Mouse (Mus musculus): ENCODE data around the gene Stbd1. TPM values are rescaled to one million over a fixed set of nuclear protein-coding genes. Genes with fewer than 3 reads are reported as not detected.
A peak's percentile ranks its signal among the peaks of the same experiment; 100 is the strongest.

The Stbd1 gene
- polyA plus RNA-seq, 1 experiment from 2014 or later, result 36.5 TPM

DNA sequence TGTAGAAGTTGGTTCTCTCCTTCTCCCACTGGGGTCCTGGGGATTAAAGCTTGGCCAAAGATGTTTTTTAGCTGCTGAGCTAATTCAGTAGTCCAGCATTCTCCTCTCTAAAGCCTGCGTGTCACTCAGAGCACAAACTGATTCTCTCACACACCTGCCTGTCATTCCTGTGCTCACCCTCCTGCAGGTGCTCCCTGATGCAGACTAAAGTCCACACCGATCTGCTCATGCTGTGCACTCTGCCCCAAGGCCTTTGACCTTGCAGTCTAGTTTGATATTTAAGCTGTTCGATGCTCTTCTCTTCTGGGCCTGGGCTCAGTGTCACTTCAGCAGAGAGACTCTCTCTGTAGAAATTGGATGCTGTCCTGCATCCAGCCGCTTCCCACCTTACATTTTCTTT is 31.6 kb upstream of the Stbd1 start:
- ATAC-seq (replicated peaks; ENCODE audit: low FRiP score, low TSS enrichment, low read depth) (no peak), DNase-seq (ENCODE audit: low spot score) (no peak)
- H3K4me1 ChIP-seq (replicated peaks; ENCODE audit: control insufficient read depth, insufficient read depth, low read length), result no peaks in the 10 kb centered on the region
- H3K4me2 ChIP-seq (ENCODE audit: low read length), result no peak overlapping the region
- H3K9me3 ChIP-seq (ENCODE audit: control insufficient read depth, low read length), result no peaks in the 10 kb centered on the region
- no peak overlapping the region for H3K9ac ChIP-seq (ENCODE audit: low read length)
- H3K27me3 ChIP-seq (replicated peaks; ENCODE audit: control insufficient read depth, insufficient read depth, low read length), result no peaks in the 10 kb centered on the region
- no peak overlapping the region for H3K4me3 ChIP-seq (ENCODE audit: low read depth, low read length)
- no peak overlapping the region for H3K27ac ChIP-seq (ENCODE audit: low read depth)
- no peaks in the 10 kb centered on the region for H3K36me3 ChIP-seq (ENCODE audit: control insufficient read depth, insufficient read depth, low read length)
- WGBS, result 81% methylated on average over 4 of the region's 4 CpGs

DNA sequence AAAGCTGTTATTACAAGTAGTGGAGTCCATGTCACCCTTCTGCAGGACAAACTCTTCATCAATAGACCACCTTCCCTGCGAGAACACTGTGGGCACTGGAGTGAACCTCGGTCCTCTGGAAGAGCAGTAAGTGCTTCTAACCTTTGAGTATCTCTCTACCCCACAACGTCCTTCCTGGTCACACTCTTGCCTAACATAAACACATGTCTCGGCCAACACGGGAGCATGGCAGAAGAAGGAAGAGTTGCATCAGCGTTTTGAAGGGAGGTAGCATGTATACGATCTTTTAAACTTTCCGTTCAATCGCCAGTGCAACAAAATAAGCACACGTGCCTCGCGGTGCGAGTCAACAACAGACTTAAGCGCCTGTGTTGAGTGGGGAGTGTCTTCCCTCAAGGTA is 23.3 kb upstream of the Stbd1 start:
- DNase-seq (ENCODE audit: low spot score) (no peak), ATAC-seq (replicated peaks; ENCODE audit: low FRiP score, low TSS enrichment, low read depth) (no peak)
- no peaks in the 10 kb centered on the region for H3K4me1 ChIP-seq (replicated peaks; ENCODE audit: control insufficient read depth, insufficient read depth, low read length)
- 74% methylated on average over 14 of the region's 14 CpGs for WGBS
- H3K27ac ChIP-seq (ENCODE audit: low read depth), result no peak overlapping the region
- H3K36me3 ChIP-seq (ENCODE audit: control insufficient read depth, insufficient read depth, low read length), result no peaks in the 10 kb centered on the region
- no peak overlapping the region for H3K9ac ChIP-seq (ENCODE audit: low read length)
- no peaks in the 10 kb centered on the region for H3K9me3 ChIP-seq (ENCODE audit: control insufficient read depth, low read length)
- H3K4me2 ChIP-seq (ENCODE audit: low read length), result no peak overlapping the region
- no peaks in the 10 kb centered on the region for H3K27me3 ChIP-seq (replicated peaks; ENCODE audit: control insufficient read depth, insufficient read depth, low read length)
- no peak overlapping the region for H3K4me3 ChIP-seq (ENCODE audit: low read depth, low read length)

DNA sequence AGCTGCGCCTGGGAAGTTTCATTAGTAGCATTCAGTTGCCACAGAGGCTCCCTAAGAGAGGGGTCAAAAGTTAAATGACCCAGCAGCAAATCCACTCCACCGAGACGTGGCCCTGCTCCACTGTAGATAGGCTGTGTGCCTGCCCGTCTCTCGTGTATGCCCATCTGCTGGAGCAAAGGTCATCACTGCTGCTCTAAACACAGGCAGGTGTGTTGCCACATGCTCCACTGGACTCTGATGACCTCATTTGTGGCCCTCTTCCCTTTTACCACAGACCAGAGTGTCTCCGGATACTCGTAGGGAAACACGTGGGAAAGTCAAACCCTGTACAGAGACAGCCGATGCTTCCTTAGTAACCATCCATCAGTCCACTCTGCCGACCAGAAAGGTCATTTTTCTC is 16.9 kb upstream of the Stbd1 start:
- 32% methylated on average over 10 of the region's 10 CpGs for WGBS
- ATAC-seq (replicated peaks; ENCODE audit: low FRiP score, low TSS enrichment, low read depth) (no peak), DNase-seq (ENCODE audit: low spot score) (no peak)
- Histone ChIP-seq H3K9ac (ENCODE audit: low read length) (no peak overlapping the region), H3K27me3 (replicated peaks; ENCODE audit: control insufficient read depth, insufficient read depth, low read length) (no peaks in the 10 kb centered on the region), H3K27ac (ENCODE audit: low read depth) (no peak overlapping the region), H3K36me3 (ENCODE audit: control insufficient read depth, insufficient read depth, low read length) (no peaks in the 10 kb centered on the region), H3K4me2 (ENCODE audit: low read length) (no peak overlapping the region), H3K9me3 (ENCODE audit: control insufficient read depth, low read length) (no peaks in the 10 kb centered on the region), H3K4me3 (ENCODE audit: low read depth, low read length) (no peak overlapping the region), H3K4me1 (replicated peaks; ENCODE audit: control insufficient read depth, insufficient read depth, low read length) (no peaks in the 10 kb centered on the region)

- Histone ChIP-seq H3K36me3 (ENCODE audit: control insufficient read depth, insufficient read depth, low read length) (no peaks in the 10 kb centered on the region), H3K27me3 (replicated peaks; ENCODE audit: control insufficient read depth, insufficient read depth, low read length) (no peaks in the 10 kb centered on the region), H3K4me2 (ENCODE audit: low read length) (no peak overlapping the region), H3K4me1 (replicated peaks; ENCODE audit: control insufficient read depth, insufficient read depth, low read length) (no peaks in the 10 kb centered on the region), H3K9me3 (ENCODE audit: control insufficient read depth, low read length) (no peaks in the 10 kb centered on the region), H3K27ac (ENCODE audit: low read depth) (no peak overlapping the region), H3K4me3 (ENCODE audit: low read depth, low read length) (no peak overlapping the region), H3K9ac (ENCODE audit: low read length) (no peak overlapping the region)
- DNase-seq (ENCODE audit: low spot score) (no peak), ATAC-seq (replicated peaks; ENCODE audit: low FRiP score, low TSS enrichment, low read depth) (no peak)
- 81% methylated on average over 5 of the region's 5 CpGs for WGBS
Observed at GRCm38 (mm10) chr5:92595026-92595425, 7.8 kb upstream of the Stbd1 start.

DNA sequence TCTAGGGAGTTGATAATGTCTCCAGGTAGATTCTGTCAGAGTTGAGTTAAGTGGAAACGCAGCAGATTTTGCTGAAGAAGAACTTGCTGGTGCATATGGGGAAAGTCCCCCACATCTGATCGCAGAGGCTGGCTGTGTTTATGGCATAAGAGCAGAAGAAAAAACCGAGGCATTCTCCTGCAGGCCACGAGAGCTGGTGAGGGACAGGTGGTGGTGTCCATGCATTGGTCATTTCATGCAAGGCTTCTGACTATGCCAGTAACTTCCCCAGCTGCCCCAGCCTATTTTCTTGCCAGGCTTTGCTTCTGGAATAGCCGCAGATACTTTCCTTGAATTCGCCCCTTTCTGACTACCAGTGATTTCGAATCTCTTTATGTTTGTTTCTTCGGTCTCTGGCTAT is 6.0 kb upstream of the Stbd1 start:
- no peak for ATAC-seq (replicated peaks; ENCODE audit: low FRiP score, low TSS enrichment, low read depth)
- Histone ChIP-seq H3K4me1 (replicated peaks; ENCODE audit: control insufficient read depth, insufficient read depth, low read length) (no peaks in the 10 kb centered on the region), H3K27ac (ENCODE audit: low read depth) (no peak overlapping the region), H3K36me3 (ENCODE audit: control insufficient read depth, insufficient read depth, low read length) (no peaks in the 10 kb centered on the region), H3K4me2 (ENCODE audit: low read length) (no peak overlapping the region), H3K27me3 (replicated peaks; ENCODE audit: control insufficient read depth, insufficient read depth, low read length) (no peaks in the 10 kb centered on the region), H3K9ac (ENCODE audit: low read length) (no peak overlapping the region), H3K4me3 (ENCODE audit: low read depth, low read length) (no peak overlapping the region), H3K9me3 (ENCODE audit: control insufficient read depth, low read length) (no peaks in the 10 kb centered on the region)
- no peak for DNase-seq (ENCODE audit: low spot score)
- WGBS, result 87% methylated on average over 8 of the region's 8 CpGs

DNA sequence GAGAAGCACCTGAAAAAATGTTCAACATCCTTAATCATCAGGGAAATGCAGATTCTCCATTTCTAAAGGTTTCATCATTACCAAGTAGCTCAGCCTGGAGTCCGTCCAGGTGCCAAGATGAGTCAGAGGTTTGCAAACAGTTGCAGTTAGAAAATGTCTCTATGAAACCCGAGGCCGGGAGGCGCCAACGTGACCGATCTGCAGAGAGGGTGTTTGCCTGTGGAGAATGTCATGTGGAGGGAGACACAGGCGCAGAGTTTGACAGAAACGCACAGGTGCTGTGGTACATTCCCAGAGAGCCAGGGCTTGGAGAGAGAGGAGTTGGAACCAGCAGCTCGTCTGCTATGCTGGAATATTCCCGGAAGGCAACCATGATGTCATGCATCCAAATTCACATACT is 3.8 kb upstream of the Stbd1 start:
- no peak overlapping the region for H3K27ac ChIP-seq (ENCODE audit: low read depth)
- H3K4me1 ChIP-seq (replicated peaks; ENCODE audit: control insufficient read depth, insufficient read depth, low read length), result no peaks in the 10 kb centered on the region
- no peak overlapping the region for H3K9ac ChIP-seq (ENCODE audit: low read length)
- DNase-seq (ENCODE audit: low spot score), result no peak
- H3K4me2 ChIP-seq (ENCODE audit: low read length), result no peak overlapping the region
- H3K4me3 ChIP-seq (ENCODE audit: low read depth, low read length), result no peak overlapping the region
- H3K27me3 ChIP-seq (replicated peaks; ENCODE audit: control insufficient read depth, insufficient read depth, low read length), result no peaks in the 10 kb centered on the region
- WGBS, result 76% methylated on average over 10 of the region's 10 CpGs
- H3K9me3 ChIP-seq (ENCODE audit: control insufficient read depth, low read length), result no peaks in the 10 kb centered on the region
- H3K36me3 ChIP-seq (ENCODE audit: control insufficient read depth, insufficient read depth, low read length), result no peaks in the 10 kb centered on the region
- no peak for ATAC-seq (replicated peaks; ENCODE audit: low FRiP score, low TSS enrichment, low read depth)

DNA sequence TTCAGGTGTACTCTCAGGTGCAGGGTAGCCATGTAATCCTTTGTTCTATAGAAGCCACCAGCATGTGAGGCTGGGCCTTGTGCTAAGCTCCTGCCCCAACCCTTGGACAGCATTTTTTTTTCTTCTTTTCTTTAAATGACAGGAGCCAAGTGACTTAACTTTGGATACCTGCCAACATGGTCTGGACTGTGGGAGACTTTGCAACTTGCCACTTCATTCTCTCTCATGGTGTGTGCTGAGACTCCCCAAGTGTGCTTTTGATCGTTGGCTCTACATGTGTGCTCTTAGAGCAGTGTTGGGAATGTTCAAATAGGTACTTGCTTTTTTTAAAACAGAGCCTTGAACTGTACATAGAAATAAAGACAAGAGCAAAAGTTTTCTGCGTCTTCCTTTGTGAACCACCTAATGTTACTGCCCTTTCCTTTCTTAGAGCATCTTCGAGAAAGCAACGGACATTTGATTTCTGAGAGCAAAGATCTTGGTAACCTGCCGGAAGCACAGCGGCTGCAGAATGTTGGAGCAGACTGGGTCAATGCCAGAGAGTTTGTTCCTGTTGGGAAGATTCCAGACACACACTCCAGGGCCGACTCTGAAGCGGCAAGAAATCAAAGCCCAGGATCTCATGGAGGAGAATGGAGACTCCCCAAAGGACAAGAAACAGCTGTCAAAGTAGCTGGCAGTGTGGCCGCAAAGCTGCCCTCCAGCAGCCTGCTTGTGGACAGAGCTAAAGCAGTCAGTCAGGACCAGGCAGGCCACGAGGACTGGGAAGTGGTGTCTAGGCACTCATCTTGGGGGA is 1.8 kb downstream of the Stbd1 start:
- Histone ChIP-seq H3K9ac (ENCODE audit: low read length) (no peak overlapping the region), H3K4me3 (ENCODE audit: low read depth, low read length) (no peak overlapping the region), H3K27me3 (replicated peaks; ENCODE audit: control insufficient read depth, insufficient read depth, low read length) (no peaks in the 10 kb centered on the region), H3K9me3 (ENCODE audit: control insufficient read depth, low read length) (no peaks in the 10 kb centered on the region), H3K4me1 (replicated peaks; ENCODE audit: control insufficient read depth, insufficient read depth, low read length) (peaks cover 5% of the 10 kb centered on the region; the same call in 1 of the 2 replicates), H3K27ac (ENCODE audit: low read depth) (peak overlapping the region; percentile 36; the same call in 1 of the 2 replicates), H3K36me3 (ENCODE audit: control insufficient read depth, insufficient read depth, low read length) (0 out of 2 replicates have a peak, but pooled peaks cover 9% of the 10 kb centered on the region), H3K4me2 (ENCODE audit: low read length) (peak overlapping the region; percentile 79)
- ATAC-seq (replicated peaks; ENCODE audit: low FRiP score, low TSS enrichment, low read depth), result no peak
- 51% methylated on average over 10 of the region's 10 CpGs for WGBS
- no peak for DNase-seq (ENCODE audit: low spot score)

DNA sequence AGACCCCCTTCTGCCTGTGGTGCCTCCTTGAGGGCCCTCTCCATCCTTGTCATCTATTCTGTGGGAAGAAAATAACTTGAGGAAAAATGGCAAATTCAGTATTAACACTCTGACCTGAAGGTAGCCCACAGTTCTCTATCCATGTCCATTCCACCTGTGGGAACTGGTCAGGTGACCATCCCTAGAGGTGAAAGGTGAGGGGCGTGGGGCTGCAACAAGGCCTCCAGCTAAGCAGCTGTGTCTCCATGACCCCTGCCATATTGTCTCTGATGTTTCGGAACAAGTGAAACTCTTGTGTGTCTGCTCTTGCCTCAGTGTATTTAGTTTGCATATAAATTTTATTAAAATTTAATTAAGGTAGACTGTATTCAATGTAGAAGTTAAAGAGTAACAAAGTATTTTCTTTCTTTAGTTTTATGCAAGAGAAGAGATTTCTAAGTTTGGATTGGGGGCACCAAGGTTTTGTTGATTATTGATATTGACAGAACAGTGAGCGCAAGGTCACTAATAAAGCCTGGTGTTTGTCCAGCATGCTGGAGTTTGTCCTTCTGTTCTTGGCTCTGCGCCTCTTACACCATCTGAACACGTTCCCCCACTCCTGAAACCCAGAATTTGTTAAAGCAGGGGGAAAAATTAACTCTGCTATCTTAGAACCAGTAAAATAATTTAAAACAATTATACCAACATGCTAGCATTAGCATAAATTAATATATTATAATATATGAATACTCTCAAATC is 4.8 kb downstream of the Stbd1 start:
- Histone ChIP-seq H3K4me1 (replicated peaks; ENCODE audit: control insufficient read depth, insufficient read depth, low read length) (peaks cover 5% of the 10 kb centered on the region; the same call in 1 of the 2 replicates), H3K36me3 (ENCODE audit: control insufficient read depth, insufficient read depth, low read length) (0 out of 2 replicates have a peak, but pooled peaks cover 9% of the 10 kb centered on the region), H3K27me3 (replicated peaks; ENCODE audit: control insufficient read depth, insufficient read depth, low read length) (no peaks in the 10 kb centered on the region), H3K27ac (ENCODE audit: low read depth) (no peak overlapping the region), H3K4me2 (ENCODE audit: low read length) (no peak overlapping the region), H3K9me3 (ENCODE audit: control insufficient read depth, low read length) (no peaks in the 10 kb centered on the region), H3K4me3 (ENCODE audit: low read depth, low read length) (no peak overlapping the region), H3K9ac (ENCODE audit: low read length) (no peak overlapping the region)
- no peak for DNase-seq (ENCODE audit: low spot score)
- 87% methylated on average over 5 of the region's 5 CpGs for WGBS
- ATAC-seq (replicated peaks; ENCODE audit: low FRiP score, low TSS enrichment, low read depth), result no peak

Data from intestine, embryonic 14.5 days (tissue).